Mouse (Mus musculus) hindbrain, postnatal 0 days (tissue): ENCODE data around the gene Tcap. TPM values are rescaled to one million over a fixed set of nuclear protein-coding genes. Genes with fewer than 3 reads are reported as not detected.

Experiments
- ATAC-seq: fragments of 200-750 bp; cut with Nextera tagmentation; 2 replicates; pipeline ENCODE4 v1.8.0; 2017; ENCODE audit warnings: mild to moderate bottlenecking, moderate TSS enrichment, moderate library complexity
- DNase-seq: peaks from one replicate; pipeline ENCODE4 v3.0.0-alpha.2; 2015; ENCODE audit warnings: low spot score
- H3K27ac ChIP-seq: fragments of 300-500 bp; sonication (generic); 2 replicates; pipeline ENCODE4 v1.5.1; 2014; ENCODE audit warnings: mild to moderate bottlenecking
- H3K27me3 ChIP-seq: fragments of 300-500 bp; sonication (generic); 2 replicates; pipeline ENCODE4 v1.6.1; 2014; ENCODE audit warnings: low read length, mixed read lengths; ENCODE audit not compliant: insufficient read depth
- H3K36me3 ChIP-seq: fragments of 300-500 bp; sonication (generic); 2 replicates; pipeline ENCODE4 v1.6.1; 2014; ENCODE audit warnings: low read length, mixed read lengths; ENCODE audit not compliant: insufficient read depth
- H3K4me1 ChIP-seq: fragments of 300-500 bp; sonication (generic); 2 replicates; pipeline ENCODE4 v1.6.1; 2014; ENCODE audit warnings: antibody characterized with exemption, low read length, mixed read lengths; ENCODE audit not compliant: insufficient read depth
- H3K4me2 ChIP-seq: fragments of 300-500 bp; sonication (generic); 2 replicates; pipeline ENCODE4 v1.6.1; 2014; ENCODE audit warnings: low read depth, mild to moderate bottlenecking, low read length, moderate library complexity, mixed read lengths
- H3K4me3 ChIP-seq: fragments of 300-500 bp; sonication (generic); 2 replicates; pipeline ENCODE4 v1.5.1; 2014; ENCODE audit warnings: low read length
- H3K9ac ChIP-seq: fragments of 300-500 bp; sonication (generic); replicated peaks from 2 replicates; pipeline ENCODE4 v1.6.1; 2014; ENCODE audit warnings: mild to moderate bottlenecking, low read length, moderate library complexity, mixed read lengths
- H3K9me3 ChIP-seq: fragments of 300-500 bp; sonication (generic); 2 replicates; pipeline ENCODE4 v1.6.1; 2016; ENCODE audit warnings: low read length, mixed read lengths
- CTCF ChIP-seq: IDR thresholded peaks from 2 replicates; pipeline ENCODE4 v1.5.1; 2016; ENCODE audit warnings: antibody characterized with exemption, control low read depth, low read depth
- WGBS: fragments of 180-500 bp; shearing (Covaris S2); extraction: QIAGEN DNeasy Blood & Tissue Kit; methylation state at CpG from one replicate; pipeline ENCODE4 v1.1.7; 2014; 5-methylcytosine and 5-hydroxymethylcytosine counted together
- polyA plus RNA-seq: library from polyadenylated mRNA; unstranded; fragments of >200 nt; fragmentation: Nextera tagmentation; extraction: Ambion mirVana; gene quantifications from 2 replicates; pipeline ENCODE4 v1.2.1, GENCODE M21; 2015
- total RNA-seq: library from RNA; depleted of rRNA; stranded (reverse); fragments of >200 nt; gene quantifications from 2 replicates; pipeline ENCODE4 v1.2.3, GENCODE M21; 2014

Tcap gene
- total and polyA plus RNA-seq, 2 experiments from 2014 or later: 0.26 TPM; not detected in 1

GRCm38 (mm10) chr11:98339679-98340287 is 43.8 kb upstream of the Tcap start:
- ATAC-seq: 0 out of 2 replicates have a peak, but pooled peaks have one; percentile 4
- Histone ChIP-seq H3K9ac (peak overlapping the region; percentile 44; the same call in 1 of the 2 replicates), H3K4me3 (peak overlapping the region; percentile 56; the same call in 1 of the 2 replicates), H3K4me1 (peaks cover 12% of the 10 kb centered on the region), H3K36me3 (no peaks in the 10 kb centered on the region), H3K4me2 (peak overlapping the region; percentile 94), H3K9me3 (no peaks in the 10 kb centered on the region), H3K27me3 (peaks cover 28% of the 10 kb centered on the region), H3K27ac (peak overlapping the region; percentile 93)
- DNase-seq: no peak
- WGBS: 15% methylated on average over 11 of the region's 11 CpGs
- no peak for TF ChIP-seq CTCF

- Histone ChIP-seq H3K27me3 (peaks cover 20% of the 10 kb centered on the region; the same call in 1 of the 2 replicates), H3K9me3 (no peaks in the 10 kb centered on the region), H3K9ac (no peak overlapping the region), H3K36me3 (no peaks in the 10 kb centered on the region), H3K4me1 (peaks cover 11% of the 10 kb centered on the region; the same call in 1 of the 2 replicates), H3K27ac (no peak overlapping the region), H3K4me2 (no peak overlapping the region), H3K4me3 (no peak overlapping the region)
- no peak for TF ChIP-seq CTCF
- ATAC-seq (no peak), DNase-seq (no peak)
- WGBS: 13% methylated on average over 4 of the region's 4 CpGs
Observed at GRCm38 (mm10) chr11:98340597-98340996, 43.0 kb upstream of the Tcap start.

- ATAC-seq: no peak
- Histone ChIP-seq H3K9me3 (no peaks in the 10 kb centered on the region), H3K27ac (no peak overlapping the region), H3K4me1 (peaks cover 11% of the 10 kb centered on the region; the same call in 1 of the 2 replicates), H3K27me3 (peaks cover 15% of the 10 kb centered on the region; the same call in 1 of the 2 replicates), H3K4me2 (no peak overlapping the region), H3K4me3 (no peak overlapping the region), H3K9ac (no peak overlapping the region), H3K36me3 (no peaks in the 10 kb centered on the region)
- TF ChIP-seq CTCF: no peak
- 61% methylated on average over 4 of the region's 4 CpGs for WGBS
- DNase-seq: no peak
Observed at GRCm38 (mm10) chr11:98341174-98341573, 42.4 kb upstream of the Tcap start.

- Histone ChIP-seq H3K27ac (0 out of 2 replicates have a peak overlapping the region, but pooled peaks have one; percentile 15), H3K4me1 (peaks cover 11% of the 10 kb centered on the region; the same call in 1 of the 2 replicates), H3K9me3 (no peaks in the 10 kb centered on the region), H3K9ac (0 out of 2 replicates have a peak overlapping the region, but pooled peaks have one; percentile 33), H3K4me2 (peak overlapping the region; percentile 63), H3K4me3 (peak overlapping the region; percentile 33), H3K27me3 (peaks cover 9% of the 10 kb centered on the region; the same call in 1 of the 2 replicates), H3K36me3 (no peaks in the 10 kb centered on the region)
- ATAC-seq (peak; percentile 62), DNase-seq (peak; percentile 94)
- WGBS: 1% methylated on average over 29 of the region's 29 CpGs
- TF ChIP-seq CTCF: peak; percentile 100
Observed at GRCm38 (mm10) chr11:98342000-98342945, 41.3 kb upstream of the Tcap start.

- peak overlapping the region; percentile 21 for H3K4me3 ChIP-seq
- H3K9me3 ChIP-seq: no peaks in the 10 kb centered on the region
Observed at GRCm38 (mm10) chr11:98345253-98345652, 38.4 kb upstream of the Tcap start.

GRCm38 (mm10) chr11:98346168-98346567 is 37.4 kb upstream of the Tcap start:
- DNase-seq (no peak), ATAC-seq (no peak)
- peaks cover 15% of the 10 kb centered on the region; the same call in 1 of the 2 replicates for H3K4me1 ChIP-seq
- no peak for TF ChIP-seq CTCF
- no peak overlapping the region for H3K27ac ChIP-seq
- H3K4me2 ChIP-seq: no peak overlapping the region
- no peak overlapping the region for H3K9ac ChIP-seq
- peaks cover 24% of the 10 kb centered on the region for H3K27me3 ChIP-seq
- WGBS: 8% methylated on average over 9 of the region's 9 CpGs
- no peaks in the 10 kb centered on the region for H3K9me3 ChIP-seq
- no peak overlapping the region for H3K4me3 ChIP-seq
- H3K36me3 ChIP-seq: no peaks in the 10 kb centered on the region

More at GRCm38 (mm10) chr11:98345253-98345652, 38.4 kb upstream of the Tcap start:
- Histone ChIP-seq H3K27me3 (peaks cover 20% of the 10 kb centered on the region), H3K36me3 (no peaks in the 10 kb centered on the region), H3K9ac (no peak overlapping the region), H3K27ac (no peak overlapping the region), H3K4me2 (peak overlapping the region; percentile 51), H3K4me1 (peaks cover 15% of the 10 kb centered on the region; the same call in 1 of the 2 replicates)
- no peak for ATAC-seq
- peak; percentile 88 for TF ChIP-seq CTCF
- DNase-seq: peak; percentile 84
- 1% methylated on average over 14 of the region's 14 CpGs for WGBS
